Mouse (Mus musculus): ENCODE data around the gene Dkk2.

The Dkk2 gene

GRCm38 (mm10) chr3:132122581-132122980, 37.5 kb downstream of the Dkk2 start:
- in situ Hi-C loops (cut with MboI, MseI), result no loop called here

GRCm38 (mm10) chr3:132125227-132125740, 40.2 kb downstream of the Dkk2 start:
- in situ Hi-C loops (cut with MboI, MseI), result loop anchor here (5.0 kb wide), 1 partner anchor 372 kb away; no protein-coding TSS in a partner anchor

- in situ Hi-C loops (cut with MboI, MseI), result loop anchor here (5.0 kb wide), 1 partner anchor 367 kb away; no protein-coding TSS in a partner anchor
Observed at GRCm38 (mm10) chr3:132129730-132130274, 44.7 kb downstream of the Dkk2 start.

GRCm38 (mm10) chr3:132130781-132131180, 45.7 kb downstream of the Dkk2 start:
- in situ Hi-C loops (cut with MboI, MseI), result no loop called here

GRCm38 (mm10) chr3:132131939-132132338, 46.8 kb downstream of the Dkk2 start:
- in situ Hi-C loops (cut with MboI, MseI), result no loop called here

GRCm38 (mm10) chr3:132134502-132134901, 49.4 kb downstream of the Dkk2 start:
- in situ Hi-C loops (cut with MboI, MseI), result no loop called here

- in situ Hi-C loops (cut with MboI, MseI), result no loop called here
Observed at GRCm38 (mm10) chr3:132137802-132138378, 52.8 kb downstream of the Dkk2 start.

- in situ Hi-C loops (cut with MboI, MseI), result no loop called here
Observed at GRCm38 (mm10) chr3:132141031-132141430, 55.9 kb downstream of the Dkk2 start.

- in situ Hi-C loops (cut with MboI, MseI), result no loop called here
Observed at GRCm38 (mm10) chr3:132149446-132150025, 64.4 kb downstream of the Dkk2 start.

- in situ Hi-C loops (cut with MboI, MseI), result no loop called here
Observed at GRCm38 (mm10) chr3:132158817-132159216, 73.7 kb downstream of the Dkk2 start.

- in situ Hi-C loops (cut with MboI, MseI), result no loop called here
Observed at GRCm38 (mm10) chr3:132168911-132169310, 83.8 kb downstream of the Dkk2 start.

GRCm38 (mm10) chr3:132186888-132187552, 101.9 kb downstream of the Dkk2 start:
- in situ Hi-C loops (cut with MboI, MseI), result no loop called here

GRCm38 (mm10) chr3:132201950-132202349, 116.9 kb downstream of the Dkk2 start:
- in situ Hi-C loops (cut with MboI, MseI), result no loop called here

- in situ Hi-C loops (cut with MboI, MseI), result no loop called here
Observed at GRCm38 (mm10) chr3:132202665-132203064, 117.6 kb downstream of the Dkk2 start.

GRCm38 (mm10) chr3:132207469-132207868, 122.4 kb downstream of the Dkk2 start:
- in situ Hi-C loops (cut with MboI, MseI), result no loop called here

- in situ Hi-C loops (cut with MboI, MseI), result no loop called here
Observed at GRCm38 (mm10) chr3:132211260-132211659, 126.2 kb downstream of the Dkk2 start.

GRCm38 (mm10) chr3:132219977-132220487, 134.9 kb downstream of the Dkk2 start:
- in situ Hi-C loops (cut with MboI, MseI), result no loop called here

- in situ Hi-C loops (cut with MboI, MseI), result no loop called here
Observed at GRCm38 (mm10) chr3:132227622-132228021, 142.5 kb downstream of the Dkk2 start.
